Mouse (Mus musculus): ENCODE measurements around the gene Lrrc43. TPM values are rescaled to one million over a fixed set of nuclear protein-coding genes. Genes with fewer than 3 reads are reported as not detected.
"Not testable (repeated sequence)": the region's sequence is repeated elsewhere in the genome, so short reads cannot be mapped to it uniquely, and the experiment has no call there.

Lrrc43 gene
- total RNA-seq (2021) = 1 to 10 TPM; 1.1 to 1.5 TPM
- long read RNA-seq, experiment 1, partial matches to known transcripts = 0 of 1 reads
- long read RNA-seq, experiment 1, other reads (novel, unspliced or antisense) = 0 of 1 reads
- long read RNA-seq, experiment 2, partial matches to known transcripts = 0 of 1 reads
- long read RNA-seq, experiment 2, other reads (novel, unspliced or antisense) = 0 of 1 reads

DNA sequence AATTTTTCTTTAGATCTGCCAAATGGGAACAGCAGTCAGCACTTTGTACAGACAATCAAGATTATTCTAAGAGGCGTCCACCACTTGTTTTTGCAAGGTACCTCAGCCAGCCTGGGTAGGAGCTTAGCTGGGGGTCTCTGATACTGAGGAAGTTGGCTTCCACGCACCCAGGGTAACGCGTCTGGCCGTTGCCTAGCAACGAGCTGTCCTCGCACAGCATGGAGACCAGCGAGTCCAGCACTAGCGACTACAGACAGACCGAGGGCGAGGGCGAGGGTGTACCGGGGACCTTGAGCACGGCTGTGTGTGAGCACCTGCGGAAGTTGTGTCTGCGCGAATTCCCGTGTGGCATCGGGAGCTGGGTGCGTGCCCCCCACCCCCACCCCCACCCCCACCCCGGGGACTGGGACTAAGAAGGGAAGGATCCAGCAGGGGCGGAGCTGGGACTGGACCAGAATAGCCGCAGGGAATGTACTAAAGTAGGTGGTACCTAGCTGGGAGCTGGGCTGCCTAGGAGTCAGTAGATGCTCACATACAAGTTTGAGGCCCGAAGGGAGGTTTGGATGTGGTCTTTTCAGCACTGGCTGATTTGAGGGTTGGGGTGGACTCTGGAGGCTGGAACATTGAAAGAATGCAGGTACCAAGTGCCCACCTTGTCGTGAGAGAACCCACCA lies at the start of gene Lrrc43, which contains the start of gene Il31:
Lrrc43 (plus strand) TSS at position 194 of the 674 bp plus-strand sequence.
Il31 (minus strand) TSS at position 378 of the 674 bp plus-strand sequence.
- DNase-seq (ENCODE audit: low spot score in 2 of 2) = no peak

GRCm38 (mm10) chr5:123439312-123439711 lies 49.8 kb upstream of the Lrrc43 start:
- DNase-seq (ENCODE audit: low spot score in 2 of 2) = no peak

GRCm38 (mm10) chr5:123439941-123440340 lies 49.2 kb upstream of the Lrrc43 start:
- DNase-seq (ENCODE audit: low spot score in 2 of 2) = no peak

DNA sequence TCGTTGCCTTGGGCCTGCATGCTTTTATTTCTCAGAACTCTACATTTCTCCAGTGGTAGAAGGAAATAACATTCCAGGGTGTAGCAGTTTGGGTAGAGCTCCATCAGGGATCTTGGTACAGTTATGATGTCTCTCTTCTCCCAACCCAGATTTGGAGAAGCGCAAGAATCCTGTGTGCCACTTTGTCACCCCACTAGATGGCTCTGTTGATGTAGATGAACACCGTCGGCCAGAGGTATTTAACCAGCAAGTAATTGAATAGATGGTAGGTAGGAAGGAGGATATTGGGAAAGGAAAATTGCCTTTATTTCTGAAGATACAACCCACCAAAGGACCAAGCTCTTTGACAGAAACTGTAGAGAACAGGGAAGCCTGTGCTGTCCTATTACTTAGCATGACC lies 48.4 kb upstream of the Lrrc43 start:
- DNase-seq (ENCODE audit: low spot score in 2 of 2) = no peak

DNA sequence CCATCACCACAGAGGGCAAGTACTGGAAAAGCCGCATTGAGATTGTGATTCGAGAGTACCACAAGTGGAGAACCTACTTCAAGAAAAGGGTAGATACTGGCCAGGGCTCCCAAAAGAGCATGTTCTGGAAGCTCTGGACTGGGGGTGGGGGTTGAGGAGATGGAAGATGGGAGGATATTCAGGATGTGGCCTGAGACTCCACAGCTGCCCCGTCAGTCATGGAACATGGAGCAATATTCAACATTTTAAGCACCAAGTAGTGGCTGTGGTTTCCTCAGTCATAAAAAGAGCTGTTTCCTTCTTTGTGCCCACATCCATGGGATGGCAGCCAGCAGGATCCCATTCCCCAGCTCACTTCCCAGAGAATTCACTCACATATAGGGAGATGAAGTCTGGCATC lies 46.8 kb upstream of the Lrrc43 start:
- no peak for DNase-seq (ENCODE audit: low spot score in 2 of 2)

DNA sequence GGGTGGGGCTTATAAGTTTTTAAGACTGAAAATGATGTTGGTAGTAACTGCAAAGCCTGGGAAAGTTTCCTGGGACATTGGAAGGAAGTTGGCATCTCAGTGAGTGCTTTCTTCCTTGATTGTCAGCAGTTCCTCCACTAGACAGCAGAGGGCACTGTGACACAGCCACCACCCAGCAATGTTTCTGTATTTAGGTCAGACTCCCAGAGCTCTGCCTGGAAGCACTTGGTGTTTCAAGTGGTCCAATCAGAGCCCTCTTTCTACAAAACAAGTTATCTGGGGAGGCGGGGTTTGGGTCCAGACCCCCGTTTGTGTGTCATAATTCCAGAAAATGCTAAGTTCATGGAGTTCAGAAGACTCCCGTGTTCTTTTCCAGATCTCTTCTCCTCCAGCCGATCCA lies 45.0 kb upstream of the Lrrc43 start:
- peak; percentile 78 to 79 for DNase-seq (ENCODE audit: low spot score in 2 of 2)

- no peak for DNase-seq (ENCODE audit: low spot score in 2 of 2)
These were observed 44.2 kb upstream of the Lrrc43 start for GRCm38 (mm10) chr5:123444849-123445334.

GRCm38 (mm10) chr5:123451886-123452285 lies 37.2 kb upstream of the Lrrc43 start:
- no peak for DNase-seq (ENCODE audit: low spot score in 2 of 2)

GRCm38 (mm10) chr5:123461420-123461819 lies 27.7 kb upstream of the Lrrc43 start:
- no peak for DNase-seq (ENCODE audit: low spot score in 2 of 2)

- no peak for DNase-seq (ENCODE audit: low spot score in 2 of 2)
These were observed 24.5 kb upstream of the Lrrc43 start for GRCm38 (mm10) chr5:123464638-123465037.

GRCm38 (mm10) chr5:123470784-123471400 lies 18.2 kb upstream of the Lrrc43 start:
- no peak for DNase-seq (ENCODE audit: low spot score in 2 of 2)

GRCm38 (mm10) chr5:123473817-123474216 lies 15.3 kb upstream of the Lrrc43 start:
- DNase-seq (ENCODE audit: low spot score in 2 of 2) = no peak

DNA sequence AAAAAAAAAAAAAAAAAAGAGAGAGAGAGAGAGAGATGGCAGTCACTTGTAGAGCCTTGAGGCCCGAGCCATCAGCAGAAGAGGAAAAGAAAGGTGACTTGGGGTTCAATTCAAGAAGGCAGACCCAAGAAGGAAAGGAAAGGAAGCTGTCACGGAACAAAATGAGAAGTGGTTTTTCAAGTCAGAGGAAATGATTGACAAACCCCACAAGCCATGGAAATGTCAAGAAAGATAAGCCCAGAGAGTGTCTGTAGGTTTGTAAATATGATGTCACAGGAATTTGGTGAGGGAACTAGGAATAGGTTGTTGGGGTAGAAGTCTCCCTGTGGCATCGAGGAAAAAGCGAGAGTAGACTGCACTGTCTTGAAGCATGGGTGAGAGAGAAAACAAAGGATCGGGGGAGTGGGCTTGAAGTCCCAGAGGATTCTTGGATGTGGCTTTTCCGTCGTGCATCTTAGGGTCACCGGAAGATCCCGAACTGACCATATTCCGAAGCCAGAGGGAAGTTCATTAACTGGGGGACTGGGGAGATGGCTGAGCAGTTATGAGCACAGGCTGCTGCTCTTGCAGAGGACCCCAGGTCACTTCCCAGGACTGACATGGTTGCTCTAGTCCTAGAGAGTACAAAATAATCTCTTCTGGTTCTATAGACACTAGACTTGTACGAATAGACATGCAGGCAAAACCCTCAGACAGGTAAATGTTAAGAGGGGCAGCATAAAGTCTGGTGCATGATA lies 1.3 kb upstream of the Lrrc43 start:
- DNase-seq (ENCODE audit: low spot score in 2 of 2) = no peak

DNA sequence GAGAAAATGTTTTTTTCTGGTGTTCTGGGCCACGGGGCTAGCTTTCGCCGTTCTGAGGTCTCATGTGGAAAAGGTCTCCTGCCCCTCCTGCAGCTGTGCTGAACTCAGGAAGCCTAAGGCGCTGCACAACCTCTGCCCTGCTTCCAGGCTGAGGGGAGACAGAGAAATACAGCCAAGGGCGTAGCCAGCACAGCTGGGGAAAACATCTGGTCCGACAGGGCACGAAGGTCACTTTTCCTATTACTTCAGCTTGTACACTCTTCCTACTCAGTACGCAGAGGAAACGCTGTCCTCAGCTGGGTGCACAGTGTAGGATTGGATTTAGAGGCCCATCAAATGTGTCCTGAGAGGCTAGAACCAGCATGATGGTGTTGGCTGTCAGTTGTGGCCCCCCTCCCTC lies 830 bp downstream of the Lrrc43 start:
- DNase-seq (ENCODE audit: low spot score in 2 of 2) = no peak

DNA sequence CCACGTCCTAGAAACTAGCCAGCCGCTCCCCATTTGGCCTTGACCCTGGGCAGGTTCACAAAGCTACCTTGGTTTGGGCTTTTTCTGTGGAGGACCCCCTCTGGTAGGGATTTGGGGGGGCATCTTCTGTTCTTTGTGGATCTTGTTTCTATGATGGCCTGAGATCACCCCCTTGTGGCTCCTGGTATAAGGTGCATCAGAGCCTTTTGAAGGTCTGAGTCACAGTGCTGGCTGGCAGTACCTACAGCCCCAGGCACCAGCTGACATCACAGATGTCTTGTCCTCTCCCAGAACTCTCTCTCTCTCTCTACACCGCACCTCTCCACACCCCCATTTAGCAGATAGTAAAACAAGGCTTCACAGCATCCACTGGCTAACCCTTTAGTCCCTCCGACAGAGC lies 10.6 kb downstream of the Lrrc43 start:
- DNase-seq (ENCODE audit: low spot score in 2 of 2) = peak; percentile 46 to 57

- no peak for DNase-seq (ENCODE audit: low spot score in 2 of 2)
These were observed 12.9 kb downstream of the Lrrc43 start for GRCm38 (mm10) chr5:123501973-123502372.

DNA sequence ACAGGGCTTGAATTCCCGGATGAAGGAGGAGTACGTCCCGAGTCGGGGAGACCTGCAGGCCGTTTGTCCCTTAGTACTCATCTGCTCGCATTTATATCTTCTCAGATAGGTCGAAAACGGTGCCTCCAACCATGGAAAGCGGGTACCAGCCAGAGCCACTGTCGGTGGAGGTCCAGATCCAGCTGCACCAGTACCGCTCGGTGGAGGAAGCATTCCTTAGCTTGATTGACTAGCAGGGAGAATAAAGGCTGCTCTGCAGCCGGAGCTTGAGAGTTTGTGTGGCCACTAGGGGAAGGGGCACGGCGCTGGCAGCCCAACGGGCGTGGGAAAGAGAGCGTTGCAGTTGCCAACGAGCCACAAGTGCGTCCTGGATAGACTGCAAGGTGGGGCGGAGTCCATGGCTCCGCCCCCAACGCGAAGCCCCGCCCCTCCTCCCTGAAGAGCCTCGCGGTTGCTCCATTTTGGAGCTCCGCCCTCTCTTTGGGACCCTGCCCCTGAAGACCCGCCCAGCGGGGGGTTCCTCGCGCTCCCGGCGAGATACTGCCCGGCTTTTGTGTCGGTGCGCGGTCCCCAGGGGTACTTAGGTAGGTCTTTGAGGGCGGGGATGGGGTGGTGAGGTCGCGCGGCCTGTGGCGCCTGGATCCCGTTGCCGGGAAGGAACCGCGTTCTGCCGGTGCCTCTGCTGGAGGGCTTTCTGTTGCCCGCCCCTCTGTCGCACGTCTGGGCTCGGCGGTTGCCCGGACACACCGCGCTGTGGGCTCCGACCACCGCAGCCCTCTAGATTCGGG lies 19.0 kb downstream of the Lrrc43 start:
- peak; percentile 82 to 90 for DNase-seq (ENCODE audit: low spot score in 2 of 2)

- no peak for DNase-seq (ENCODE audit: low spot score in 2 of 2)
These were observed 19.8 kb downstream of the Lrrc43 start for GRCm38 (mm10) chr5:123508921-123509320.

GRCm38 (mm10) chr5:123510160-123510559 lies 21.1 kb downstream of the Lrrc43 start, which contains the start of gene B3gnt4:
Gene B3gnt4, plus strand, starts transcription at chr5:123510460.
- DNase-seq (ENCODE audit: low spot score in 2 of 2) = no peak

DNA sequence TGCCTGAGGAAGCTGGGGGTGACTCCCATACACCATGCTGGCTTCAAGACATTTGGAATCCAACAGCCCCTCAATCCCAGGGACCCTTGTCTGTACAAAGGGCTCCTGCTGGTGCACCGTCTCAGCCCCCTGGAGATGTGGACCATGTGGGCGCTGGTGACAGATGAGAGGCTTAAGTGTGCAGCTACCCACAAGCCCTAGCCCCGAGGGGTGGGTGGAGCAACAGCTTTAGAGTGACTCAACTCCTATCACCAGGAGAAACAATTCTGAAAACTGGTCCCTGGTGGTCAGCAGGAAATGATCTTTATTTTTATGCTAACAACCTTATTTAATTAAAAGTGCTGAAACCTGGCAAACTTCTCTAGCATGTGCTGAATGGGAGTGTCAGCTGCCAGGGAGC lies 22.3 kb downstream of the Lrrc43 start:
- DNase-seq (ENCODE audit: low spot score in 2 of 2) = not testable (repeated sequence)

- DNase-seq (ENCODE audit: low spot score in 2 of 2) = no peak
These were observed 23.0 kb downstream of the Lrrc43 start for GRCm38 (mm10) chr5:123512102-123512501.

Data from layer of hippocampus, postnatal 14 days (tissue).